Mouse (Mus musculus): ENCODE measurements around the gene Ift122. TPM values are rescaled to one million over a fixed set of nuclear protein-coding genes. Genes with fewer than 3 reads are reported as not detected.

The Ift122 gene
- total RNA-seq, 2 experiments from 2014 or later, result 1.8 to 3.2 TPM

- ATAC-seq (replicated peaks; ENCODE audit: poor library complexity), result no peak
Observed at GRCm38 (mm10) chr6:115956418-115956921, 103.2 kb downstream of the Ift122 start.

DNA sequence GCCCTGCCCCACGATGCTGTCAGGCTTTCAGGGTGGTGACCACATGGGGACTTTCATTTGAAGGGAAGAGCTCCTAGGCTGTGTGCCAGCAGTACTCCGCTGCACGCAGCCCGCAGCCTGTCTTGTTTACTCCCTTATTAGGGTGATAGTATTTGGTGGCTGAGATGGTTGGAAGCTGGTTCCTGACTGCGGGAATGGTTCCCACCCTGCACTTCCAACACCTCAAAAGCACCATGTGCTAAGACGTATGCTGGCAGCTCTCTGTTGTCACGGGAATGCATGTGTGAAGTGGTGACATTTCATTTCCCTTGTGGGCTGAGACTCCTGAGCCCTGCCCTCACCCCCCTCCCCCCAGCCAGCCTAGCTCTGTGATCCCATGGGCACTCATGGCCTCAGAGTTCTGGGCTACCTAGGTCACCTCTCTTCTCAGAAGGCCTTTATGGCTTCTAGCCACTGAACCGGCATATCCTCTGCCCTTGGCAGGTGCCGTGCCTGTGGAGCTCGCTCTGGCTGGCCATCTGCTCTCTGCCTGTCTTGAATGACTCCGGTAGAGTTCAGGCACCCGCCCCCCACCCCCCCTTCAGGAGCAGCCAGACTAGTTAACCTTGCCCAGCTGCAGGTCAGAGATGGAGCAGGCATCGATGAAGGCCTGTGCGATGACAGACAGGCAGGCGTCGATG, 103.8 kb downstream of the Ift122 start:
- ATAC-seq (replicated peaks; ENCODE audit: poor library complexity), result 0 out of 2 replicates have a peak, but pooled peaks have one; percentile 23

GRCm38 (mm10) chr6:115957681-115958080, 104.4 kb downstream of the Ift122 start:
- no peak for ATAC-seq (replicated peaks; ENCODE audit: poor library complexity)

GRCm38 (mm10) chr6:115958445-115958844, 105.2 kb downstream of the Ift122 start:
- ATAC-seq (replicated peaks; ENCODE audit: poor library complexity), result no peak

- ATAC-seq (replicated peaks; ENCODE audit: poor library complexity), result no peak
Observed at GRCm38 (mm10) chr6:115959151-115959691, 106.0 kb downstream of the Ift122 start.

DNA sequence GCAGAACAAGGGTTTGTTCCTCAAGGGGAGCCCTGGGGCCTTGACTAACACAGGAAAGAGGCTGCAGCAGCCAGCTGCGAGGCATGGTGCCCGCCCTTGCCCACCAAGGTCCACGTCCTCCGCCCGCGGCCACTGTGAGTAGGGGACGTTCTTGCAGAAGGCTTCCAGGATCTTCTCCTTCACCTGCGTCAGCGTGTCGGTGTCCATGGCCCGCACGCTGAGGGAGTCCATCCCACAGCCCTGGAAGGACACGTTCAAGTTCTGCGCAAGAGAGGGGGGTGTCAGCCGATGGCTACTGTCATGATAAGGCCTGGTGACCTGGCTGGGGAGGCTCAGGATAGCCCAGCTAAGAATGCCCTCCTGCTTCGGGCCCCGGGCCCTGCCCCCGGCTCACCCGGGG, 107.1 kb downstream of the Ift122 start:
- no peak for ATAC-seq (replicated peaks; ENCODE audit: poor library complexity)

DNA sequence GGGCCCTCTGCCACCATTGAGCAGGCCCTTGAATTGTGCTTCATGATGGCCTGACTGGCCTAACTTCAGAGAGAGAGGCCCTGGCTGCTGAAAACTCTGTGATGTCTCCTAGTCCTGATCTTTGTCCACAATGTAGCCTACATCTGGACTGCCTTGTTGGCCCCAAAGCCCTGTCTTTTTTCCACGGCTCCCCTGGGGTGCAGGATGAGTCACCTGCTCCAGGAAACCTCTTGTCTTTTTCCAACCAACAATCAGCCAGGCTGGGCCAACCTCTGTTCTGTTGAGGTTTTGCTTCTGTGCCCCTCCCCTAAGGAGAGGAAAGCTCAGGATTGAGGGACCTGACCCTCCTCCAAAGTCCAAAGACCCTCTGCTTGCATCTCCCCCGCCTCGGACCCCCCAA, 108.5 kb downstream of the Ift122 start:
- no peak for ATAC-seq (replicated peaks; ENCODE audit: poor library complexity)

GRCm38 (mm10) chr6:115962439-115963085, 109.3 kb downstream of the Ift122 start:
- peak; percentile 29; the same call in 1 of the 2 replicates for ATAC-seq (replicated peaks; ENCODE audit: poor library complexity)

- no peak for ATAC-seq (replicated peaks; ENCODE audit: poor library complexity)
Observed at GRCm38 (mm10) chr6:115963656-115964055, 110.4 kb downstream of the Ift122 start.

DNA sequence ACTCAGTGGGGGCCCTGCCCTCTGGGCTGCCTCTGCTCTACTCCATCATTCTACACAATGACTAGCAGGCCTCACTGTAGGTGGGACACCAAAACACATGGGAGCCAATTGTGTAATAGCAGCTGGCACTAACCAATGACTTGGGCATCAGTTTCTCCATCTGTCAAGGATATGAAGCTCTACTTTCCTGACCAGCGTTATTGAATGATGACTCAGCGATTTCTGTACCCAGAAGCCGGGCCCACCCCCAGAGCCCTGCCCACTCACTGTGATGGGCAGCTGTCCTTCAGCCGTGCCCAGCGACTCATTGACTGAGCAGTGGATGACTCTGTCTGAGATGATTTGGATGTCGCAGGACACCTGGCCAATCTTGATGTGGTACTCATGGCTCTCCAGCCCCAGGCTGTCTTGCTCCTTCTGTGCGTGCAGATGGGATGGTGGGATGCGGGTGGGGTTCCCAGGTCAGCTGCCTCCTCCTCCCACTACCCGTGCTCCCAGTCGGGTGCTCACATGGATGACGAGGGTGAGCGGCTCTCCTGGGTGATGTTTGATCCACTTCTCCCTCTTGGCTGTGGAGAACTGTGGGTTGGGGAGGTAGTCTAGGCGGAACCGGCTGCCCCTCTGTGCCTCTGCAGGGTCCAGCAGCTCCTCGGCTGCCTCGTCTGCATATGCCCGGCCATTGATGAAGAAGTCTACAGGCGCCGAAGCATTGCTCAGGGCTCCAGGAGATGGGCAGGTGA, 113.1 kb downstream of the Ift122 start:
- no peak for ATAC-seq (replicated peaks; ENCODE audit: poor library complexity)

GRCm38 (mm10) chr6:115967291-115967880, 114.1 kb downstream of the Ift122 start:
- ATAC-seq (replicated peaks; ENCODE audit: poor library complexity), result no peak

DNA sequence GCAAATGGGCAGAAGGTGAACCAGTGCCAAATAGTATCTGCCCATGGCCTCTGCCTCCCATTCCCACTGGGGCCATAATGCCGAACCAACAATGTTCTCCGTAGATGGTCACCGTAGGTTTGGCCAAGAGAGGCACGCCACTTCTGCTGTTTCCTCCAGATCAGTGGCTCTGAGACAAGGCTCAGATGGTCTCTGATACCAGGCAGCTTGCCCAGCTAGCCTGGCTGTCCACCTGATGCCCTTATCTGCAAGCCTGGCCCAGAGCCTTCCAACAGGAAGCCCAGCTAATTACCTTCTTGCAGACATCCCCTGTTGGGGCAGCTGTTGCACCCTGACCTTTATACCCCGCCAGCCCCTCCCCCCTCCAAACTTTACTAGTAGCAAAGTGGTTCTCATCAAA, 114.8 kb downstream of the Ift122 start:
- no peak for ATAC-seq (replicated peaks; ENCODE audit: poor library complexity)

GRCm38 (mm10) chr6:115968700-115969099, 115.4 kb downstream of the Ift122 start:
- peak; percentile 40 for ATAC-seq (replicated peaks; ENCODE audit: poor library complexity)

- no peak for ATAC-seq (replicated peaks; ENCODE audit: poor library complexity)
Observed at GRCm38 (mm10) chr6:115969103-115969502, 115.8 kb downstream of the Ift122 start.

- peak; percentile 49 for ATAC-seq (replicated peaks; ENCODE audit: poor library complexity)
Observed at GRCm38 (mm10) chr6:115969952-115970351, 116.7 kb downstream of the Ift122 start.

- ATAC-seq (replicated peaks; ENCODE audit: poor library complexity), result no peak
Observed at GRCm38 (mm10) chr6:115971273-115972060, 118.2 kb downstream of the Ift122 start.

DNA sequence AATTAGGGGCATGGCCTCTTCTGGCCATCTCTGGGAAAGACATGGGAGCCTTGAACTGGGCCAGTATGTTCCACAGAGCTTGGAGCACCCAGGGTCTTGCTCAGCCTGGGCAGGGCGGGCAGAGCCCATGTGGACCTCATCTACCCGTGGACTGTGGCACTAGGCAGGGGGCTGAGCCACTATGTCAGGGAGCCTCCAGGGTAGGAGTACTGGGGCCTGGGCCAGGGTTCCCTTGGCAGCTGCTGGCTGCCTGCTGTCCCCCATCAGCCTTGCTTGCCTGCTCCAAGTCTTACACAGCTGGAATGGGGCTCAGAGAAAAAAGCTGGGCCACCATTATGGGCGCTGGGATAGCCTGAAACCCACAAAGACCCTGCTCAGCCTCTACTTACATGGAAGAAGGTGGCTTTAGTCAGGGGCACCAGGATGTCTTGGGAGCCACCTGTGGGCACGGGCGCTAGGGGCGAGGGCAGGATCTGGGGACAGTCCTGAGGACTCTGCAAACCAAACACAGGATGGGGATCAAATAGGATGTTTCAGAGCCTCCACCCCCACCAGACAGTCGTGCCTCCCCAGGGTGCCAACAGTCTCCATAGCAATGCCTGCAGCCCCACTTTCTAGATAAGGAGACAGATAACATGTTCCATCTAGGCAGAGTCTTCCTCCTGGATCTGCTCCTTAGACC, 119.0 kb downstream of the Ift122 start:
- no peak for ATAC-seq (replicated peaks; ENCODE audit: poor library complexity)

- ATAC-seq (replicated peaks; ENCODE audit: poor library complexity), result peak; percentile 42
Observed at GRCm38 (mm10) chr6:115973139-115973875, 120.0 kb downstream of the Ift122 start.

Measured in megakaryocyte progenitor cell, adult 5-6 weeks (primary cell).